Mouse (Mus musculus) CH12.LX (cell line): ENCODE data around the gene Igfbp3.

Source experiments
- CHD2 ChIP-seq: IDR thresholded peaks from 2 replicates; pipeline ENCODE4 v1.6.1; 2011; ENCODE audit warnings: low read length, improper control_type of control experiment
- CTCF ChIP-seq, 2 experiments: IDR thresholded peaks in 1 of 2; conservative IDR thresholded peaks in 1 of 2; 2 replicates each; pipeline ENCODE4 v1.5.1; 2011 to 2012; ENCODE audit warnings: low read depth in 2 of 2, low read length in 2 of 2, improper control_type of control experiment in 1 of 2, inconsistent platforms in 1 of 2, mild to moderate bottlenecking in 1 of 2, moderate library complexity in 1 of 2
- E2F4 ChIP-seq: IDR thresholded peaks from 2 replicates; pipeline ENCODE4 v1.6.1; 2011; ENCODE audit warnings: low read depth, low read length, improper control_type of control experiment; ENCODE audit not compliant: insufficient replicate concordance
- EP300 ChIP-seq: IDR thresholded peaks from 2 replicates; pipeline ENCODE4 v1.6.1; 2011; ENCODE audit warnings: low read length, improper control_type of control experiment
- JUND ChIP-seq: conservative IDR thresholded peaks from 2 replicates; pipeline ENCODE4 v1.6.1; 2011; ENCODE audit warnings: low read depth, low read length, improper control_type of control experiment
- KAT2A ChIP-seq: IDR thresholded peaks from 2 replicates; pipeline ENCODE4 v1.6.1; 2012; ENCODE audit warnings: low read length, improper control_type of control experiment, inconsistent platforms; ENCODE audit not compliant: insufficient replicate concordance
- POLR2A ChIP-seq: IDR thresholded peaks from 2 replicates; pipeline ENCODE4 v1.6.1; 2011; ENCODE audit warnings: low read depth, mild to moderate bottlenecking, improper control_type of control experiment, low read length
- RAD21 ChIP-seq: IDR thresholded peaks from 2 replicates; pipeline ENCODE4 v1.6.1; 2011; ENCODE audit warnings: low read depth, mild to moderate bottlenecking, low read length, improper control_type of control experiment, moderate library complexity
- TBP ChIP-seq: conservative IDR thresholded peaks from 2 replicates; pipeline ENCODE4 v1.6.1; 2011; ENCODE audit warnings: low read depth, low read length, improper control_type of control experiment
- TCF12 ChIP-seq: IDR thresholded peaks from 2 replicates; pipeline ENCODE4 v1.6.1; 2014; ENCODE audit warnings: low read depth, mild to moderate bottlenecking, inconsistent platforms, low read length, improper control_type of control experiment
- ZC3H11A ChIP-seq: IDR thresholded peaks from 2 replicates; pipeline ENCODE4 v1.6.1; 2012; ENCODE audit warnings: low read depth, mild to moderate bottlenecking, inconsistent platforms, low read length, improper control_type of control experiment

DNA sequence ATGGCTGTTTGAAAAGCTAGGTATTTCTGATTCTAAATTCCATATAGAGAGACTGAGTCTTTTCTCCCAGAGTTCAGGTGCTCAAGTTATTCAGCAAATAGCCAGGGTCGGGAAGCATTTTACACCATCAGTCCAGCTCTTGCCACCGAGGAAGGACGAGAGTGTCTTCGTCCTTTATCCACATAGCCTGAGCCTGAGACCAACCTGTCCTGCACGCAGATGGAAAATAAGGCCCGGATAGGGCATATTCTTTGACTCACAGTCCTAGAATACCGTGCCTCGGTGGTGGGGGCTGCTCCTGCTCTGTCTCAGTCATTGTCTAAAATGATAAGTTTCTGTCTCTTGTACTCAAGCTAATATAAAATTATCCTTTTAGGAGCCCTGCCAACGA lies 13.3 kb downstream of the Igfbp3 start:
- TF ChIP-seq POLR2A (no peak), ZC3H11A (no peak), CTCF (conservative IDR thresholded peaks at IDR 0.05 in 1 of 2, IDR thresholded peaks at IDR 0.05 in 1 of 2; ENCODE audit: low read depth in 2 of 2, low read length in 2 of 2) (no peak), KAT2A (no peak), E2F4 (no peak), TBP (no peak), RAD21 (no peak), EP300 (no peak), CHD2 (no peak), TCF12 (no peak), JUND (no peak)
